Mouse (Mus musculus) limb, embryonic 11.5 days (tissue): ENCODE measurements around the gene Bmpr1b. TPM values are rescaled to one million over a fixed set of nuclear protein-coding genes. Genes with fewer than 3 reads are reported as not detected.

Source experiments
- ATAC-seq: fragments of 200-750 bp; cut with Nextera tagmentation; 2 replicates; pipeline ENCODE4 v1.8.0; 2017; ENCODE audit warnings: low read depth; ENCODE audit not compliant: insufficient number of reproducible peaks, low FRiP score, low TSS enrichment
- DNase-seq: peaks from one replicate; pipeline ENCODE4 v3.0.0-alpha.2; 2015; ENCODE audit warnings: low spot score
- H3K27ac ChIP-seq: fragments of 300-500 bp; sonication (generic); replicated peaks from 2 replicates; pipeline ENCODE4 v1.5.1; 2014; ENCODE audit warnings: low read depth, mild to moderate bottlenecking, low read length
- H3K27me3 ChIP-seq: fragments of 300-500 bp; sonication (generic); 2 replicates; pipeline ENCODE4 v1.6.1; 2014; ENCODE audit warnings: mild to moderate bottlenecking, low read length, mixed read lengths; ENCODE audit not compliant: control insufficient read depth, insufficient read depth
- H3K36me3 ChIP-seq: fragments of 300-500 bp; sonication (generic); 2 replicates; pipeline ENCODE4 v1.6.1; 2014; ENCODE audit warnings: mild to moderate bottlenecking, low read length, moderate library complexity, mixed read lengths; ENCODE audit not compliant: control insufficient read depth, insufficient read depth
- H3K4me1 ChIP-seq: fragments of 300-500 bp; sonication (generic); 2 replicates; pipeline ENCODE4 v1.6.1; 2014; ENCODE audit warnings: low read length, mixed read lengths; ENCODE audit not compliant: control insufficient read depth, insufficient read depth
- H3K4me2 ChIP-seq: fragments of 300-500 bp; sonication (generic); 2 replicates; pipeline ENCODE4 v1.6.1; 2014; ENCODE audit warnings: low read depth, mild to moderate bottlenecking, moderate library complexity; ENCODE audit not compliant: severe bottlenecking
- H3K4me3 ChIP-seq: fragments of 300-500 bp; sonication (generic); 2 replicates; pipeline ENCODE4 v1.5.1; 2014; ENCODE audit warnings: low read depth, low read length
- H3K9ac ChIP-seq: fragments of 300-500 bp; sonication (generic); 2 replicates; pipeline ENCODE4 v1.6.1; 2014; ENCODE audit warnings: mild to moderate bottlenecking, low read length
- H3K9me3 ChIP-seq: fragments of 300-500 bp; sonication (generic); 2 replicates; pipeline ENCODE4 v1.6.1; 2016; ENCODE audit warnings: low read length; ENCODE audit not compliant: control insufficient read depth
- WGBS: fragments of 180-500 bp; shearing (Covaris S2); extraction: QIAGEN DNeasy Blood & Tissue Kit; methylation state at CpG from one replicate; pipeline ENCODE4 v1.1.7; 2014; 5-methylcytosine and 5-hydroxymethylcytosine counted together
- polyA plus RNA-seq: library from polyadenylated mRNA; unstranded; fragments of >200 nt; fragmentation: Nextera tagmentation; extraction: Ambion mirVana; gene quantifications from 2 replicates; pipeline ENCODE4 v1.2.1, GENCODE M21; 2014

Bmpr1b gene
- polyA plus RNA-seq, 1 experiment from 2014 or later = 12.2 TPM

DNA sequence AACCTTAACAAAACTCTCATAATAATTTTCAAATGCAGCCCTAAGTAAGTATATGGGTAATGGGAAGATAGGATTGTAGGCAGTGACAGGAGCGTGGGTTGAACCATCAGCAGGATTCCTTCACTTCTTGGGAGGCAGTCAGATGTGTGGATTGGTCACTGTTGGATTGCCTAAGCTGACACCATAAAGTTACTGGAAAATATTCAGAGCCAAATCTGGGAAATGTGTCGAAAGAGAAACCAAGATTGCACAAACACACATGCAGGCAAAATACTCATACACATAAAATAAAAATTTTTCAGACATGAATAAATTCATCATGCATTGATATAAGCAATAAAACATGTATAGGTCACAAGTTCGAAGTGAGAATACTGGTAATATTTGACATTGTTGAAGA lies 17.3 kb upstream of the Bmpr1b start:
- ATAC-seq = no peak
- Histone ChIP-seq H3K9ac (no peak overlapping the region), H3K4me3 (no peak overlapping the region), H3K9me3 (no peaks in the 10 kb centered on the region), H3K27ac (no peak overlapping the region), H3K27me3 (no peaks in the 10 kb centered on the region), H3K4me2 (no peak overlapping the region), H3K36me3 (no peaks in the 10 kb centered on the region), H3K4me1 (no peaks in the 10 kb centered on the region)
- 85% methylated on average over 3 of the region's 3 CpGs for WGBS
- no peak for DNase-seq

DNA sequence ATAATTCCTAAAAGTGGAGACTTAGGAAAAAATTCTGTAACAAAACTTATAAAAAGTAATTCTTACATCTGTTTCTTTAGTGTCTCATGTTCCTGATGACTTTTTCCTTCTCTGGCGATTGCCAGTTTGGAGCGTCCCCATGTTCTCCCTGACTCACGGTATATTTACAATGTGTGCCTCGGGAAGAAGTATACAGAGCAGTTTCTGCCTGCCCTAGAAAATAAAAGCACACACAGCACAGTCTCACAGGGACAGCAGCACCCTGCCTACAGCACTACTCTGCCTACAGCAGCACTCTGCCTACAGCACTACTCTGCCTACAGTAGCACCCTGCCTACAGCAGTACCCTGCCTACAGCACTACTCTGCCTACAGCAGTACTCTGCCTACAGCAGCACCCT lies 4.8 kb upstream of the Bmpr1b start:
- H3K27ac ChIP-seq = no peak overlapping the region
- no peaks in the 10 kb centered on the region for H3K36me3 ChIP-seq
- H3K9me3 ChIP-seq = no peaks in the 10 kb centered on the region
- ATAC-seq (no peak), DNase-seq (no peak)
- no peak overlapping the region for H3K4me3 ChIP-seq
- WGBS = 92% methylated on average over 4 of the region's 4 CpGs
- H3K27me3 ChIP-seq = peaks cover 7% of the 10 kb centered on the region; the same call in 1 of the 2 replicates
- H3K4me1 ChIP-seq = no peaks in the 10 kb centered on the region
- H3K9ac ChIP-seq = no peak overlapping the region
- no peak overlapping the region for H3K4me2 ChIP-seq

DNA sequence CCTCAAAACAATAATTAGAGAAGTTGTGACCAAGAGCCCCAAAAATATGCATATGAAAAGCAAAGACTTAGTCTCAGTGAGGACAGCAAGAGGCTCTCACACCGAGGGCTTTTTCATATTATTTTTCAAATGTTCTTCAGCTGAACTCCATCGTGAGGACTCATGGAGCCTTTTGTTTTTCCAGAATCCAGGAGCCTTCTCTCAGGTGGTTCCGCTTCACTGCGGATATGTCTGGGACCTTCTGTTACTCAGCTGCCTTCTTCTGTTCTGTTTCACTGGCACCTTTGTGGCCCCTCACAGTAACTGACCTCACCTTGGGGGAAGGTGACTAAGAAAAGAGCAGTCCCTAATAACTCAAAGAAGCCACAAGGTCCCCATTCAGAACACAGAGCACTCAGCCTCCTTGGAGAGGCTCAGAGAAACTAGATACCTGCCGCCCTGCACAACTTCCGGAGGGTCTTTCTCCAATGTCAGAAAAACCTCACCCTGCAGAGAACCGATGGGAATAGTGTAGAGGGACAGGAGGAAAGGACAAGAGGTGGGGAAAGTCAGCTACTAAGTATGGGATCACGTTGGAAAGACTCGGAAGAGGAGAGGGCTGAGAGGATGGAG lies 868 bp downstream of the Bmpr1b start:
- ATAC-seq = peak; percentile 59; the same call in 1 of the 2 replicates
- Histone ChIP-seq H3K4me1 (no peaks in the 10 kb centered on the region), H3K4me2 (peak overlapping the region; percentile 80), H3K27me3 (peaks cover 7% of the 10 kb centered on the region; the same call in 1 of the 2 replicates), H3K4me3 (peak overlapping the region; percentile 63), H3K36me3 (no peaks in the 10 kb centered on the region), H3K27ac (peak overlapping the region; percentile 57; the same call in 1 of the 2 replicates), H3K9me3 (no peaks in the 10 kb centered on the region), H3K9ac (peak overlapping the region; percentile 85)
- WGBS = 6% methylated on average over 9 of the region's 9 CpGs
- DNase-seq = no peak

DNA sequence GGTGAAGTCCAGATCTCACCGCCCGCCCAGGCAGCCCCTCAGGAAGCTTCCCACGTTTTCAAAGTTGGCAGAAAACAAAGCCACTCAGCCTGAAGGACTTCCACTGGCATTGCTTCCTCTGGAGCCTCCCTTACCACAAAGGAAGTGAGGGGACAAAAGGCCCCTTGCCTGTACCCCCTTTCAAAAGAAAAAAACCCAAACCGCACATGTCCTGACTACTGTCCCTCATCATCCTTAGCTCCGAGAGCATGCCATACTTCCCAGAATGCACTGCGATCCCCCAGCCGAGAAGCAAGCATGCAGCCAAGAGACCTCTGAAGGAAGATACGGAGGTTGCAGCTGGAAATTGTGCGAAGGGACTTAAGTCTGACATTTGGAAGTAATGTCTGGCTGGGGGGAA lies 4.2 kb downstream of the Bmpr1b start:
- ATAC-seq (no peak), DNase-seq (no peak)
- Histone ChIP-seq H3K9me3 (no peaks in the 10 kb centered on the region), H3K36me3 (no peaks in the 10 kb centered on the region), H3K27me3 (no peaks in the 10 kb centered on the region), H3K4me1 (no peaks in the 10 kb centered on the region), H3K27ac (no peak overlapping the region), H3K4me2 (no peak overlapping the region), H3K4me3 (no peak overlapping the region), H3K9ac (no peak overlapping the region)
- WGBS = 73% methylated on average over 9 of the region's 9 CpGs

DNA sequence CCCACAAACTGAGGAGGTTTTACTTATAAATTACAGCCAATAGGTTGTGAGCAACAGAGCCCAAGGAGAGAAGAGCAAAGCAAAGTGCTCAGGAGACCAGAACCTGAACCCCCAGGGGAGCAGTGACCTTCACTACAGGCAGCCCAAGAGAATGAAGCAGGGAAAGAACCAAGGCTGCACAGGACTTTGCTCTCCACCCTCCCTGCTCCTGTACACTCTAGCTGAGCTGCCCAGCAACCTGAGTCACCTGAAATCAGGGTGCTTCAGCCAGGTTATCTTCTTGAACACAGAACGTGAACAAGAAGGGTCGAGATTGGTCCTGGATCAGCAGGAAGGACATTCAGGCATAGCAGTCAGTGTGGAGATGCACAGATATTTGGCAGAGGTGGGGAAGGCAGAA lies 5.3 kb downstream of the Bmpr1b start:
- no peak for ATAC-seq
- Histone ChIP-seq H3K9me3 (no peaks in the 10 kb centered on the region), H3K9ac (no peak overlapping the region), H3K4me1 (no peaks in the 10 kb centered on the region), H3K36me3 (no peaks in the 10 kb centered on the region; the same call in 1 of the 2 replicates), H3K27ac (no peak overlapping the region), H3K4me2 (no peak overlapping the region), H3K4me3 (no peak overlapping the region), H3K27me3 (no peaks in the 10 kb centered on the region)
- 86% methylated on average over 2 of the region's 2 CpGs for WGBS
- no peak for DNase-seq

DNA sequence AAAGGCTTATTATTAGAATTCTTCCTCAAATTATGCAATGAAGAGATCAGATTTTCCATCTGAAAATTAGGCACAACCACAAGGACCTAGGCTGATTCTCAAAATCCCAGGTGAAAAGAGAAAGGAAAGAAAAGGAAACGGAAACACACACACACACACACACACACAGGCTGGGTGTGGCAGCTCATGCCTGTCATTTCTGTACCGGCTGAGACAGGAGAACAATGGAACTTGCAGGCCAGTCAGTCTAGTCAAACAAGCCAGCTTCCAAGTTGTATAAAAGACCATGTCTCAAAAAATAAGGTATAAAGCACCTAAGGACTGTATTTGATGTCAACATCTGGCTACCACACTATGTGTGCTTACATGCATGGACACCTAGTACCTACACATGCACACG lies 7.8 kb downstream of the Bmpr1b start:
- Histone ChIP-seq H3K27me3 (no peaks in the 10 kb centered on the region), H3K4me1 (no peaks in the 10 kb centered on the region), H3K4me2 (no peak overlapping the region), H3K4me3 (no peak overlapping the region), H3K27ac (no peak overlapping the region), H3K36me3 (no peaks in the 10 kb centered on the region; the same call in 1 of the 2 replicates), H3K9me3 (no peaks in the 10 kb centered on the region), H3K9ac (no peak overlapping the region)
- DNase-seq = no peak
- ATAC-seq = no peak
- WGBS = 86% methylated on average over 3 of the region's 3 CpGs

DNA sequence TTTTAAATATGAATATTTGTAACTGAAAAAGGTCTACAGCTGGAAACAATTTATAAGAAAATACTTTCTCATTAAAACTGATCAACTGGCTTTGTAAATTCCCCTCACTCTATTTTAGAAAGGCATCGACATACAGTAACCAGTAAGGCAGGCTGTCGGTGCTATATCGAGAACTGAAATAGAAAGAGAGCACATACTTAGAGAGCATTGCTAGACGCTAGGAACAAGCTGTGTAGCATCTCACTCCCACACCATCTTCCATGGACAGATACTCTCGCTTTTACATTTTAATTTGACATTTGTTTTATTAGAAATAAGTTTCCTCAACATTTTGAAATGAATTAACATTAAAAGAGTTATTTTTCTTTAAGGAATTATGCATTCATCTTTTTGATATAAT lies 17.2 kb downstream of the Bmpr1b start:
- DNase-seq (no peak), ATAC-seq (no peak)
- no peaks in the 10 kb centered on the region for H3K36me3 ChIP-seq
- no peaks in the 10 kb centered on the region for H3K27me3 ChIP-seq
- H3K4me3 ChIP-seq = no peak overlapping the region
- no peak overlapping the region for H3K27ac ChIP-seq
- no peaks in the 10 kb centered on the region for H3K4me1 ChIP-seq
- no peaks in the 10 kb centered on the region for H3K9me3 ChIP-seq
- no peak overlapping the region for H3K9ac ChIP-seq
- WGBS = 73% methylated on average over 5 of the region's 5 CpGs
- no peak overlapping the region for H3K4me2 ChIP-seq

DNA sequence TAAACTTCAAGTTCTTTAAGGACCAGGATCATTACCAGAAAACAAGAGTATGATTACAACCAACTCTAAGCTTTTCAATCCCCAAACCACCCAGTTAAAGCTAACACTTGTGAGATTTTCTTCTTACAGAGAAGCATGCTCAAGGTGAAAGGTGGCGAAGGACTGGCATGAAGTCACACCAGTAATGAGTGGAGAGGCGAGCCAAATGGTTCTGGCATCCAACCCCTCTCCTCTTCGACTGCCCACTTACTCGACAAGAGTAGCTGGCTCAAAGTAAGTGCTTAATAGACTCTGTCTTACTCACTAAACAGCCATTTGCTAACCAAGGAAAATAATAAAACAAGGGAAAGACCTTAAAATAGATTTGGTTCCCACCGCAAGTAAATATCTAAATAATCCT lies 30.4 kb downstream of the Bmpr1b start:
- Histone ChIP-seq H3K9ac (no peak overlapping the region), H3K4me2 (no peak overlapping the region), H3K9me3 (no peaks in the 10 kb centered on the region), H3K27ac (no peak overlapping the region), H3K4me3 (no peak overlapping the region), H3K36me3 (no peaks in the 10 kb centered on the region), H3K27me3 (no peaks in the 10 kb centered on the region), H3K4me1 (no peaks in the 10 kb centered on the region)
- ATAC-seq (no peak), DNase-seq (no peak)
- 73% methylated on average over 5 of the region's 5 CpGs for WGBS

DNA sequence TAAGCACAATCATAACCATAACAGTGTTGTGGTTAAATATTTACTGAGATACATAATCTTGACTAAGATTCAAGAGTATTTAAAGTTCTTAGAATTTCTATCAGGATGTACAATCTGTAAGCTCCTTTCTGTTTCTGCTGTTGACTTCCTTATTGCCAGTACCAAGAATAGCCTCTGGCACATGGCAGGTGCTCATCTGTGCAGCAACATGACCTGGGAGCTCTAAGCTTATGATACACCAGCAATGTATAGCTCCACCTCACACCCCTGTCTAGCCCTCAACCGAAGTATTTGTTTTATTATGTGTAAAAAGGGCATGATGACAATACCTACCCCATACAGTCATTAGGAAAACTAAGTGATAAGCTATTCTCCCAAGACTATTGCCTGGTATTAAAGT lies 42.8 kb downstream of the Bmpr1b start:
- no peaks in the 10 kb centered on the region for H3K36me3 ChIP-seq
- H3K4me1 ChIP-seq = peaks cover 12% of the 10 kb centered on the region
- no peak overlapping the region for H3K27ac ChIP-seq
- 67% methylated on average over 1 of the region's 1 CpGs for WGBS
- H3K27me3 ChIP-seq = no peaks in the 10 kb centered on the region
- H3K9ac ChIP-seq = no peak overlapping the region
- no peaks in the 10 kb centered on the region for H3K9me3 ChIP-seq
- ATAC-seq (no peak), DNase-seq (no peak)
- no peak overlapping the region for H3K4me2 ChIP-seq
- H3K4me3 ChIP-seq = no peak overlapping the region
